Mouse (Mus musculus): ENCODE data around the gene Olfr1034.
"Not testable (repeated sequence)": the region's sequence is repeated elsewhere in the genome, so short reads cannot be mapped to it uniquely, and the experiment has no call there.

The Olfr1034 gene

DNA sequence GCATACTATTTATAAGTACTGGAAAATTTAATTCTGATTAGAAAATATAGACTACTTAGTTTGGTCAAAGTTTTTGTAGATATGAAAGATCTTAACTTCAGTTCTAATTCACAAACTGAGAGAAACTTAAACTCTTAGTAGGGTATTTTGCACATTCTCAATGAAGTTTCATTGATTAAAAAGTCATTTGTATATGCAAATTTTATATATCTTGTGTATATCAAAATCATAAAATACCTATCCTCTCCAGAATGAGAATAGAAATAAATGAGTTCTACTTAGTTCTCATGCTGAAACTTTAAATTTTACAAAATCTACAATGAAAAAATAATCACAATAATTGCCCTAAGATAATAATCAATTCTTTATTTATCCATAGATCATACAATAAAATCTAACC lies at the start of gene Olfr1034:
Gene Olfr1034 (plus strand): TSS at position 301 of the 400 bp plus-strand sequence.
- DNase-seq (ENCODE audit: extremely low spot score, low read depth, low spot score): no peak

DNA sequence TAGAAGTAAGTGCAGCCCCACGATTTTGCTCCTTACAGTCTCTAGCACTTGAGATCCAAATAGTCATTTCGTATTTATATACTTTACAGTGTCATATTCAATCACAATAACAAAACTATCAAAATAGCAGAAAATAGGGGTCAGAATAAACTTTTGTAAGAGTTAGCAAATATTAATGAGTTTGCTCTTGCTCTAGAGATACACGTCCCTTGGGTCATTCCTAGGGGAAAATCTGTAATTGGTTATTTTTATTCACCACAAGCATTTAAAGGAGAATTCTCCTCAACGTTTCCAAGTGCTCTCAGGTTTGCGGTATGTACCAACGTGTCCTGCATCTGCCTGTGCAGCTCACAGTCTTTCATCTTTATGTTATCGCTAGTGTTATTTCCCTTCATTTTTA lies 40.4 kb upstream of the Olfr1034 start, which contains the start of gene Olfr1032:
Gene Olfr1032 (plus strand): TSS at position 301 of the 400 bp plus-strand sequence.
- DNase-seq (ENCODE audit: extremely low spot score, low read depth, low spot score): no peak

DNA sequence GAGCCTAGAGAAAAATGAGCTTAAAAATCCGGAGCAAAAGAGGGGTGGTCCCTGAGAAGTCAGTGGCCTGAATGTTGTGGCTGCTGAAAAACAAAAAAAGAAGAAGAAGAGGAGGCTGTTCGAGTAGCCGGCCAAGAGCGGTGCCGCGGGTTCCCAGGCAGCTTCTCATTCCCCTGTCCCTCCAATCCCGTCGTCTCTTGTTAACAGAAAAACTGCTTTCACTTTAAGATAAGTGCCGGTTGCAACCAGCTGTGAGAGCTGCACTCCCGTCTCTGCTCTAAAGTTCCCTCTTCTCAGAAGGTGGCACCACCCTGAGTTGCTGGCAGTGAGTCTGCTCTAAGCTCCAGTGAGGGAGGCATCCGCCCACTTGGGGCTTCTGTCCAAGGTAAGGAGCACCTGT lies 25.3 kb upstream of the Olfr1034 start, which contains the start of gene Olfr1033:
Gene Olfr1033 (plus strand): TSS at position 228 of the 400 bp plus-strand sequence.
- not testable (repeated sequence) for DNase-seq (ENCODE audit: extremely low spot score, low read depth, low spot score)

GRCm38 (mm10) chr2:86021518-86021917 lies 24.1 kb upstream of the Olfr1034 start:
- not testable (repeated sequence) for DNase-seq (ENCODE audit: extremely low spot score, low read depth, low spot score)

- not testable (repeated sequence) for DNase-seq (ENCODE audit: extremely low spot score, low read depth, low spot score)
Measured at GRCm38 (mm10) chr2:86050777-86051176, 5.1 kb downstream of the Olfr1034 start.

- DNase-seq (ENCODE audit: extremely low spot score, low read depth, low spot score): not testable (repeated sequence)
Measured at GRCm38 (mm10) chr2:86063766-86064165, 18.1 kb downstream of the Olfr1034 start.

GRCm38 (mm10) chr2:86070189-86070588 lies 24.5 kb downstream of the Olfr1034 start:
- DNase-seq (ENCODE audit: extremely low spot score, low read depth, low spot score): no peak

- DNase-seq (ENCODE audit: extremely low spot score, low read depth, low spot score): not testable (repeated sequence)
Measured at GRCm38 (mm10) chr2:86073692-86074091, 28.0 kb downstream of the Olfr1034 start, which contains the start of gene Olfr1036. Olfr1036 (plus strand) TSS chr2:86073992.

DNA sequence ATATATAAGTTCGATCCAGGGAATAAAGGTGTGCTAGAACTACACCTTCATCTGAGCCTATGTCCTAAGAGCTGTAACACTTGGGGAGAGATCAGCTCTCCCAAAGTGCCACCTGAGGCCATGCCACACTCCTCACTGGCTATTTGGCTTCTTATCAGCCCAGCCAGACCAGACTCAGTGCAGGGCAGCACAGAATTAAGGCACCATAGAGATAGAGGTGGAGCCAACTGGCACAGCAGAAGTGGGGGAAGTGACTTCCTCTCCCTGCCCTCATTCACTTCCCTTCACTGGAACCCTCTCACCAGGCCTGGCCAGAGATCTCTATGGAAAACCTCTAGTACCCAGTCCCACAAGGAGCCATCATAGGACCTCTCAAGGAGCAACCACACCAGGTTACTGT lies 34.8 kb downstream of the Olfr1034 start:
- DNase-seq (ENCODE audit: extremely low spot score, low read depth, low spot score): not testable (repeated sequence)

DNA sequence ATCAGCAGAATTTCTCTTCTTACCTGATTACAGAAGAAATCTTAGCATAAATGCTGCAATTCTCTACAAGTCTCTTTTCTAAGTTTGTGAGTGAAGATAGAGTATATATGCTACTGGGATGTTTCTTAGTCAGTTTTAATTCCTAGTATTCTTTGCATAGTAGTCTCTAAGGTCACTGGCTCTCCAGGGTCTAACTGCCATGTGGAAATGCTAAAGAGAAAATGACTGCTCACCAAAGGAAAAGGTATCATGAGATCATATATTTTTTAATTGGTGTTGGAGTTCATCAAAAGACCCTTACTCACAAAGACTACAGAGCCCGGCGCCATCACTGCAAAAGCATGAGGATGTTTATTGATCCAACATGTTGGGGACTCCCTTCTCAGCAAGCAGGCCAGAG lies 41.6 kb downstream of the Olfr1034 start, which contains the start of gene Olfr1037:
Gene Olfr1037 (minus strand): TSS at position 101 of the 400 bp plus-strand sequence.
- DNase-seq (ENCODE audit: extremely low spot score, low read depth, low spot score): no peak

All from hindlimb bud, embryonic 11.5 days (tissue).